Mouse (Mus musculus): Measurements from ENCODE around the gene Srl.

- no peak for TF ChIP-seq CTCF (IDR thresholded peaks at IDR 0.05; ENCODE audit: low read depth)
- no peak for TF ChIP-seq EP300 (IDR thresholded peaks at IDR 0.05; ENCODE audit: low read depth)
Measured at GRCm38 (mm10) chr16:4448235-4448634, 93.4 kb downstream of the Srl start.

Measured in heart, postnatal 0 days (tissue).